Mouse (Mus musculus): ENCODE data around the gene Eaf2. TPM values are rescaled to one million over a fixed set of nuclear protein-coding genes. Genes with fewer than 3 reads are reported as not detected.

The Eaf2 gene
- polyA plus RNA-seq, 1 experiment from 2014 or later: 1.3 TPM

DNA sequence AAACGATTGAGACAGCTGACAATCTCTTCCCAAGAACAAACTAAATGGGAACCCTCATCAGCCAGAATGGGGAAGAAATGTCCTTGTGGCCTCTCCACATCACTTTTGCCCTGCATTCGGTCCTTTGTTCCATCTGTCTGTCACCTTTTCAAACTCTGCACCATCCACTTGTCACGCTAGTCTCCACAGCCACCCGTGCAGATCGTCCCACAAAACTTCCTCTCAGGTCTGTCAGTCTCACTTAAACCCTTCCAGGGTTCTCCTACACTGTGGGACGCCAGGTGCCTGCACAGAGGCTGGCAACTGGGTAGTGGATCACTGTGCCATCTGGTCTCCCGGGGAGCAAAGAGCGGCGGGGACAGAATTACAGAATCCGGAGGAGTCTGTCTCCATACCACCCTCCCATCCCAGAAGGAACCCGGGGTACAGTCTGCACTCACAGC, 47.2 kb downstream of the Eaf2 start:
- Histone ChIP-seq H3K27me3 (ENCODE audit: insufficient read depth, poor library complexity, severe bottlenecking) (no peaks in the 10 kb centered on the region), H3K9me3 (no peaks in the 10 kb centered on the region), H3K4me3 (peak overlapping the region; percentile 91), H3K4me1 (peaks cover 9% of the 10 kb centered on the region; the same call in 1 of the 2 replicates), H3K27ac (peak overlapping the region; percentile 93), H3K36me3 (no peaks in the 10 kb centered on the region)
- 3% methylated on average over 11 of the region's 11 CpGs for WGBS
- no peak for DNase-seq (ENCODE audit: low spot score)

DNA sequence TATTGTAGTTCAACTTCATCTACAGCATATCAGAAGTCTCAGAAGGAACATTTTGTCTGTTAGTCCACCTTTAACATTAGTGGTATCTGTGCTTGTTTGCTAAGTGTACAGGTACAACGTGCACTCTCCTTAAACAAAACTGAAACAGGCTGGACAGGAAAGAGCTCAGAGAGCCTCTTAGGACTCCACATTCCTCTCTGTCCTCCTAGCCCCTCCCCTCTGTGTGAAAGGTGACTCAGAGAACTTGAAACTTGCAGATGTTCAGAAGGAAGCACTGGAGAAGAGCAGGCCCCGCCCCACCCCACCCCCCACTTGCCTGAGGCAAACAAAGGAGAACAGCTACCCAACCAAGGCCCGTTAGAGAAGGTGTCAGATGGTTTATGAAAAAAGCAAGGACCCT, 53.3 kb downstream of the Eaf2 start:
- WGBS: 6% methylated on average over 3 of the region's 3 CpGs
- H3K9me3 ChIP-seq: no peaks in the 10 kb centered on the region
- DNase-seq (ENCODE audit: low spot score): no peak
- H3K27me3 ChIP-seq (ENCODE audit: insufficient read depth, poor library complexity, severe bottlenecking): no peaks in the 10 kb centered on the region
- no peak overlapping the region for H3K4me3 ChIP-seq
- no peak overlapping the region for H3K27ac ChIP-seq
- no peaks in the 10 kb centered on the region for H3K36me3 ChIP-seq
- peaks cover 7% of the 10 kb centered on the region for H3K4me1 ChIP-seq

DNA sequence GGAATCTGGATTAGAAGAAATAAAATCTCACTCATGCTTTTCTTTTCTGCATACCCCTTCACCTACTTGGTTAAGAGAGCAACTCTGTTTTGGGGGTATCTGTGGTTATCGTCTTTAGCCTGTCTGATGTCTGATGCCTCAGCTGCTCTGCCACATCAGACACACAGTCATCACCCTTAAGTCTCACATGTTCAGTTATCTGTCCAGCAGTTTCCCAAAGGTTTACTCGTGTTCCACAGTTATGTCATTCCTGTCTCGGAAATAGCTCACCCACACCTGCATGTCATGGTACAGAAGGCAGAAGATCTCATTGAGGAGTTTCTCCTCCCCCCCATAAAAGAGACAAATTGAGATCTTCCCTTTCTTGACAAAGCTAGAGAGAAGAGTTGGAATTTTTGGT, 54.1 kb downstream of the Eaf2 start:
- H3K36me3 ChIP-seq: no peaks in the 10 kb centered on the region
- WGBS: 64% methylated on average over 3 of the region's 3 CpGs
- H3K4me1 ChIP-seq: peaks cover 7% of the 10 kb centered on the region
- H3K27ac ChIP-seq: no peak overlapping the region
- no peak for DNase-seq (ENCODE audit: low spot score)
- no peaks in the 10 kb centered on the region for H3K9me3 ChIP-seq
- no peaks in the 10 kb centered on the region for H3K27me3 ChIP-seq (ENCODE audit: insufficient read depth, poor library complexity, severe bottlenecking)
- no peak overlapping the region for H3K4me3 ChIP-seq

DNA sequence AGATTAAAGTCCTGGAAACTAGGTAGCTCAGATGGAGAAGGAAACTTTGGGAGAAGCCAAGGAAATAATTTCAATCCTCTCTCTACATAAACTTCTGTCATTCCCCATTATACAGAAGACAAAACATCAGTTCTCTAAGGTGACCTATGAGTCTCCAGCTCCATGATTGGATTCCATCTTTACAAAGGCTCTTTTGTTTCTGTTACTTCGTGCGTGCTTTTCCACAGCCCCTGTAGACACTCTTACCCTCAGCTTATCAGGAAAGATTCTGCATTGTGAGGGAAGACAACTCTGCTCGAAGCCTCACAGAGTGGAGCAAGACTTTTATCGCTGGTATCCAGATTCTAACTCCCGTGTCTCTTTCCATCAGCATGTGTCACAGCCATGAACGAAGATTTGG, 54.8 kb downstream of the Eaf2 start:
- no peak for DNase-seq (ENCODE audit: low spot score)
- no peaks in the 10 kb centered on the region for H3K9me3 ChIP-seq
- no peak overlapping the region for H3K27ac ChIP-seq
- no peaks in the 10 kb centered on the region for H3K27me3 ChIP-seq (ENCODE audit: insufficient read depth, poor library complexity, severe bottlenecking)
- 62% methylated on average over 6 of the region's 6 CpGs for WGBS
- H3K4me3 ChIP-seq: no peak overlapping the region
- no peaks in the 10 kb centered on the region for H3K36me3 ChIP-seq
- peaks cover 7% of the 10 kb centered on the region for H3K4me1 ChIP-seq

DNA sequence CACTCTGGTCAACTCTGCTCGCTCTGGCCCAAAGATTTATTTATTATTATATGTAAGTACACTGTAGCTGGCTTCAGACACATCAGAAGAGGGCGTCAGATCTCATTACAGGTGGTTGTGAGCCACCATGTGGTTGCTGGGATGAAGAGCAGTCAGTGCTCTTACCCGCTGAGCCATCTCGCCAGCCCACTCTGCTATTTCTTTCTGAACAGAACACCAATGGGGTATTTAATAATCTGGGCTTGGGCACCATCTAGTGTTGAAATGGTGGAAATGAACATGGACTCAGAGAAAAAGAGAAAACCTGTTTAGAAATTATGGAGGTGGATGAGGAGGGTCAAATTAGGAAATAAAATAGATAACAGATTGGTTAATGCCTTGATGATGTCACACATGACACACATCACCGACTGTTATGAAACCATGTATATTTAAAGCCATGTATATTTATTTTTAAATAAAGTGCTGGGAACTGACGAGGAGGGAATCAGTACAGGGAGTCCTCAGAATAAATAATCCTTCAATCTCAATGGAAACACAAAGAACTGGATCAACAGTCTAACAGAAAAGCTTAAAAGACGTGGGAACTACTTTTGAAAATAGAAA, 57.4 kb downstream of the Eaf2 start:
- Histone ChIP-seq H3K36me3 (no peaks in the 10 kb centered on the region), H3K9me3 (no peaks in the 10 kb centered on the region), H3K27ac (no peak overlapping the region), H3K4me1 (peaks cover 7% of the 10 kb centered on the region), H3K27me3 (ENCODE audit: insufficient read depth, poor library complexity, severe bottlenecking) (no peaks in the 10 kb centered on the region), H3K4me3 (no peak overlapping the region)
- peak; percentile 85 for DNase-seq (ENCODE audit: low spot score)
- WGBS: 20% methylated on average over 7 of the region's 7 CpGs

DNA sequence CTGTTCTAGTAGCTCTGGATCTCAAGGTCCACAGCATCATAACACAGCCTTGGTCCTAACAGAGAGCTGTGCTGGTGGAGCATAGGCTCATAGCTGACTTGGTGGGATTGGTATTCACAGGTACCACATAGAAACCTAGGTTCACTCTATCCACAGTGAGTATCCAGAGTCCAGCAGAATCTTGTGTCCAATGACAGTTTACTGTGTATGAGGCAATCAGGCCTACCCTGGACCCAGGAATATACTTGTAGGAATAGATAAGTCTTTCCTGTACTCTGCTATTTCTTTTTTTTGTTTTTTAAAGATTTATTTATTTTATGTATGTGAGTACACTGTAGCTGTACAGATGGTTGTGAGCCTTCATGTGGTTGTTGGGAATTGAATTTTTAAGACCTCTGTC, 57.9 kb downstream of the Eaf2 start:
- Histone ChIP-seq H3K36me3 (no peaks in the 10 kb centered on the region), H3K9me3 (no peaks in the 10 kb centered on the region), H3K27ac (no peak overlapping the region), H3K4me1 (peaks cover 6% of the 10 kb centered on the region), H3K27me3 (ENCODE audit: insufficient read depth, poor library complexity, severe bottlenecking) (no peaks in the 10 kb centered on the region), H3K4me3 (no peak overlapping the region)
- no peak for DNase-seq (ENCODE audit: low spot score)

DNA sequence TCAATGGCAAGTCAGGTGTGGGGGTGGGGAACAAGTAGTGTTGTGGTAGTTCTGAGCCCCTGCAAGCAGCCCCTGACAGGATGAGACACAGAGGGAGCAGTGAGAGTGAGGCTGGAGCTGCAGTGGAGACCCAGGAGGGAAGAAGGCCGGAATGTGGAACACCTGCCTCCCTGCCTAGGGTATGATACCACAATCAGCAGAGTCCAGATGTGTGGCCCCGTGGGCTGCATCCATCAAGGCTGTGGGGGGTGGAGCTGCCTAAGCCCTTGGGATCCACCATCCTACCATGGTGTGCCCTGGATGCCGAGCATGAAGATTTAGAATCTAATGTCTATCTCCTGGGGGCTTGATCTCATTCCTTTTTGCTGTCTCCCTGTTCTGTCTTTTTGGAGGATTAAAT, 61.1 kb downstream of the Eaf2 start:
- H3K36me3 ChIP-seq: no peaks in the 10 kb centered on the region
- no peaks in the 10 kb centered on the region for H3K4me1 ChIP-seq
- H3K4me3 ChIP-seq: no peak overlapping the region
- H3K9me3 ChIP-seq: no peaks in the 10 kb centered on the region
- WGBS: 48% methylated on average over 3 of the region's 3 CpGs
- no peak overlapping the region for H3K27ac ChIP-seq
- no peak for DNase-seq (ENCODE audit: low spot score)
- no peaks in the 10 kb centered on the region for H3K27me3 ChIP-seq (ENCODE audit: insufficient read depth, poor library complexity, severe bottlenecking)

DNA sequence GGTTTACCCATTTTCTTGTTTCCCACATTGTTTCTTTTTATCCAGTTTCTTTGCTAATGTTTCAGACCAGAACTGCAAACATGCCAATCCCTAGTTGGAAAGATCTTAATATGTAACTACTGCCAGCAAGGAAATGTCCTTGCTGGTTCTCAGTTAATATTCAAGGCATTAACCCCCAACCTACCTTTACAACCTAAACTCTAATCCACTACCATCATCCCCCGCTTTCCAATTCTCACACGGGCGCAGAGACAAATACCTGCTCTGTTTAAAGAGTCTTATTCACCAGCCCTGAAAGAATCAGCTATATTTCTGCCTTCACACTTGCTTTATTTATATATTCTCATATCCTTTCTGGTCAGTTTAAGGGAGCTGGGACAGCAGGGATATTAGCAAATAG, 66.2 kb downstream of the Eaf2 start:
- WGBS: 80% methylated on average over 3 of the region's 3 CpGs
- no peak for DNase-seq (ENCODE audit: low spot score)
- no peaks in the 10 kb centered on the region for H3K27me3 ChIP-seq (ENCODE audit: insufficient read depth, poor library complexity, severe bottlenecking)
- no peak overlapping the region for H3K27ac ChIP-seq
- H3K4me3 ChIP-seq: no peak overlapping the region
- no peaks in the 10 kb centered on the region for H3K36me3 ChIP-seq
- H3K4me1 ChIP-seq: no peaks in the 10 kb centered on the region
- no peaks in the 10 kb centered on the region for H3K9me3 ChIP-seq

DNA sequence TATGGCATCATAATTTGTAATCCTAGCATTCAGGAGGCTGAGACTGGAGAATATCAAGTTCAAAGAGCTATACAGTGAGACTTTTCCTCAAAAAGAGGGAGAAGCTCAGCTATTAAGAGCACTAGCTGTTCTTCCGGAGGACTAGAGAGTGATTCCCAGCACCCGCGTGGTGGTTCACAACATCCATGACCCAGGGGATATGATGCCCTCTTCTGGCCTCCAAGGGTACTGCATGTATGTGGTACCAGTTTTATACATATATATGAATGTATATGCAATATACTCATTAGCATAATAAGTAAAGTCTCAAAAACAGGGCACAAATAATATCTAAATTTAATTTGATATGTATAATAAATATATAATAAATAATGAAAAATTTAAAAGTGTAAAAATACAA, 72.4 kb downstream of the Eaf2 start:
- Histone ChIP-seq H3K27me3 (ENCODE audit: insufficient read depth, poor library complexity, severe bottlenecking) (no peaks in the 10 kb centered on the region), H3K4me1 (no peaks in the 10 kb centered on the region), H3K4me3 (no peak overlapping the region), H3K27ac (no peak overlapping the region), H3K36me3 (no peaks in the 10 kb centered on the region), H3K9me3 (no peaks in the 10 kb centered on the region)
- DNase-seq (ENCODE audit: low spot score): no peak
- 83% methylated on average over 3 of the region's 3 CpGs for WGBS

DNA sequence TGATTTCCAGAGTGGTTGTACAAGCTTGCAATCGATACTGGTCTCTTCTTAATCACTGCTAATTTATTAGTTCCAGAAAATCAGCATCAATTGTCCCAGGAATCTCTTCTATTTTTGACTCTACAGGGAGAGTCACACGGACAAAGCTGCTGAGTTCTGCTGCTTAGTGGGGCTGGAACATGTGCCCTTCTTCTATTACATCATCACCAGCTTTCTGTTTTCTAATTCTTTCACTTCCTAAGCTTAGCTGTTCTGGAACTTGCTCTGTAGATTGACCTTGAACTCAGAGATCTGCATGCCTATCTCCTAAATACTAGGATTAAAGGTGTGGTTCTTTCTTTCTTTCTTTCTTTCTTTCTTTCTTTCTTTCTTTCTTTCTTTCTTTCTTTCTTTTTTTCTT, 76.5 kb downstream of the Eaf2 start:
- 77% methylated on average over 2 of the region's 2 CpGs for WGBS
- no peak for DNase-seq (ENCODE audit: low spot score)
- no peaks in the 10 kb centered on the region for H3K36me3 ChIP-seq
- no peaks in the 10 kb centered on the region for H3K27me3 ChIP-seq (ENCODE audit: insufficient read depth, poor library complexity, severe bottlenecking)
- H3K4me3 ChIP-seq: no peak overlapping the region
- no peak overlapping the region for H3K27ac ChIP-seq
- H3K9me3 ChIP-seq: no peaks in the 10 kb centered on the region
- H3K4me1 ChIP-seq: no peaks in the 10 kb centered on the region

DNA sequence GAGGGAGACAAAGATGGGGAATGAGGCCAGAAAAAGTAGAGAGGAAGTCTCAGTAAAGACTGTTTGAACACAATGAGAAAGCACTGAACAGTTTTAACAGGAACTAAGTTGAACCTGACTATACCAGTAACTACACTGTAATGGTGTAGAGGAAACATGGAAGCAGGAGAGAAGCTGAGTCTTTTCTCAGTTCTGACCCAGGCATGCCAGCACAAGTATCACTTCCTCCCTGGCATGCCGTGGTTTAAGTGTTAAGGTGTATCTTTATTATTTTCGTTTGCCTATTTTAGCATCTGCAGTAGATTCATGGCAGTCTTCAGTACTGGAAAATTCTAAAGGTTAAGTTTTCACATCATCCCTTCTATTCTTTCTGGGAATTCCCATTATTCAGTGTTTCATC, 79.8 kb downstream of the Eaf2 start:
- Histone ChIP-seq H3K36me3 (no peaks in the 10 kb centered on the region), H3K9me3 (no peaks in the 10 kb centered on the region), H3K4me1 (no peaks in the 10 kb centered on the region), H3K27me3 (ENCODE audit: insufficient read depth, poor library complexity, severe bottlenecking) (no peaks in the 10 kb centered on the region), H3K27ac (no peak overlapping the region), H3K4me3 (no peak overlapping the region)
- DNase-seq (ENCODE audit: low spot score): no peak
- 62% methylated on average over 2 of the region's 2 CpGs for WGBS

DNA sequence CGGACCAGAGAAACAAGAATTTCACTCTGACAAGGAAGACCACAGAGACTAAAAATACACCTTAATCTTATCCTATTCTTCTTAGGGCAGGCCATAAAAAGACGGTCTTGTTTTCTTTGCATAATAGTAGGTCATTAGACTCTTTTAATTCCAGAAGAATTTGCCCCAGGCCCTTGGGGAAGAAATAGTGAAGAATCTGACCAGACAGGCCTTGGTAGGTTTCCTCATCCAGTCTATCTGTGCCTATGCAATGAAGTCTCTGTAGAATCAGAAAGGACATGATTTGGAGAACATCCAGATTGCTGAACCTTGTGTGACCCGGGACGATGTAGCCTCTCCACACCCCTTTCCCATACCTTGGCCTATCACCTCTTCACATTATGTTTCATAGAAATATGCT, 84.6 kb downstream of the Eaf2 start:
- H3K27ac ChIP-seq: no peak overlapping the region
- no peak for DNase-seq (ENCODE audit: low spot score)
- no peaks in the 10 kb centered on the region for H3K27me3 ChIP-seq (ENCODE audit: insufficient read depth, poor library complexity, severe bottlenecking)
- H3K9me3 ChIP-seq: no peaks in the 10 kb centered on the region
- no peaks in the 10 kb centered on the region for H3K36me3 ChIP-seq
- H3K4me1 ChIP-seq: no peaks in the 10 kb centered on the region
- WGBS: 72% methylated on average over 4 of the region's 4 CpGs
- H3K4me3 ChIP-seq: no peak overlapping the region

DNA sequence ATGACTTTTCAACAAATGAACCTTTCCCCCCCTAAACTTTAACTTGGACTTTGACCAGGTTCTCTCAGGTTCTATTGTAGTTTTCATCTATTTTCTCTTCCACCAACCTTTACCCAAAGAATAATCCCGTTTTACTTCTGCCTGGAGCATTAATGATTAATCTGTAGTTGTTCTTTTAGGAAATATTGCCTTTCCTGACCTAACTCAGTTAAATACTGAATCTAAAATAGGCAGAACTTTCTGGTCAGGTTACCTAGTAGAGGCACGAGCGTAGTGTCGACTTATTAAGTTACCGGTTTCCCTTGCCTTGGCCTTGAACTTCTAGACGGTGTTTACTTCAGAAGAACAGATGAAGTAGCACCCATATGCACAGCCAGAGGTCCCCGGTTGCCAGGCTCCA, 88.3 kb downstream of the Eaf2 start:
- WGBS: 84% methylated on average over 7 of the region's 7 CpGs
- no peaks in the 10 kb centered on the region for H3K36me3 ChIP-seq
- no peaks in the 10 kb centered on the region for H3K9me3 ChIP-seq

DNA sequence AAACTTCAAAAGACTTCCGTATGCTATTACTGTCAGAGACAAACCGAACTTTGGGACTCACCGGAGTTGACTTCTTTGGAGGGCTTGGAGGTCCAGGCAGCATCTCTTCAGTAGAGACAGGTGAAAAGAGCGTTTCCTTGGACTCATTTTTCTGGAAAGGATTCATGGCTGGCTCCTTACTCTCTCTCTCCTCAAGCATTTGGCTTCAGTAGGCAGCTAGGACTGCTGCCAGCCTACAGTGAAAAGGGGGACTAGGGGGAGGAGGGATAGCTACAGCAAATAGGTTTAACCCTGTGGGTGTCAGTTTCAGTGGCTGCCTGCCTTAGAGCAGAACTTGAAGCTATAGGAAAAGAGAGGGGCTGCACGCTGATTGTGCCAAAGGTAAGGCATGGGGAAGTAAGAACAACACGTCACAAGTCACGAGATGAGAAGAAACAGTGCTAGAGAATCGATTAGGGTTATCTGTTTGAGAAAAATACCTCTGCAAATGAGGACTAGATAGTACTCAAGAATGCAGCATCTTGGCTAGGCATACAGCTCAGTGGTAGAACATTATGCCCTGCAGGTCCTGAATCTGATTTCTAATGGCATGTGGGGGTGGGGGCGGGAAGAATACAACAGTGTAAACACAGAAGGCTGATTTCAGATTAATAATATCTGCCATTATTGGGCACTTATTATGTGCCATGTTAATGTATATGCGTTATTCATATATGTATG, 90.0 kb downstream of the Eaf2 start, which contains the start of gene Slc15a2:
Gene Slc15a2 (minus strand): TSS at position 369 of the 720 bp plus-strand sequence.
- H3K4me3 ChIP-seq: no peak within 1 kb of the TSS

More for the DNA sequence above, 88.3 kb downstream of the Eaf2 start:
- Histone ChIP-seq H3K27ac (no peak overlapping the region), H3K4me1 (no peaks in the 10 kb centered on the region), H3K27me3 (ENCODE audit: insufficient read depth, poor library complexity, severe bottlenecking) (no peaks in the 10 kb centered on the region), H3K4me3 (no peak overlapping the region)
- DNase-seq (ENCODE audit: low spot score): no peak

More for the DNA sequence above, 90.0 kb downstream of the Eaf2 start, which contains the start of gene Slc15a2:
- Histone ChIP-seq H3K9me3 (no peaks in the 10 kb centered on the region), H3K27me3 (ENCODE audit: insufficient read depth, poor library complexity, severe bottlenecking) (no peaks in the 10 kb centered on the region), H3K36me3 (no peaks in the 10 kb centered on the region), H3K4me1 (no peaks in the 10 kb centered on the region), H3K27ac (no peak within 1 kb of the TSS)
- DNase-seq (ENCODE audit: low spot score): no peak
- WGBS: 67% methylated on average over 10 of the region's 10 CpGs
